Mouse (Mus musculus): ENCODE measurements around the gene Ugt1a10.

The Ugt1a10 gene

GRCm38 (mm10) chr1:88253106-88253505, 197.9 kb downstream of the Ugt1a10 start:
- intact Hi-C loops (cut with DNase I), result no loop called here

GRCm38 (mm10) chr1:88253540-88253939, 198.4 kb downstream of the Ugt1a10 start:
- intact Hi-C loops (cut with DNase I), result no loop called here

- intact Hi-C loops (cut with DNase I), result no loop called here
Observed at GRCm38 (mm10) chr1:88254793-88255465, 199.7 kb downstream of the Ugt1a10 start.

GRCm38 (mm10) chr1:88255466-88255857, 200.3 kb downstream of the Ugt1a10 start:
- intact Hi-C loops (cut with DNase I), result no loop called here

GRCm38 (mm10) chr1:88255989-88256754, 201.0 kb downstream of the Ugt1a10 start:
- intact Hi-C loops (cut with DNase I), result no loop called here

GRCm38 (mm10) chr1:88256886-88257663, 201.9 kb downstream of the Ugt1a10 start:
- intact Hi-C loops (cut with DNase I), result no loop called here

- intact Hi-C loops (cut with DNase I), result no loop called here
Observed at GRCm38 (mm10) chr1:88257681-88258080, 202.5 kb downstream of the Ugt1a10 start.

- intact Hi-C loops (cut with DNase I), result no loop called here
Observed at GRCm38 (mm10) chr1:88258361-88258760, 203.2 kb downstream of the Ugt1a10 start.

GRCm38 (mm10) chr1:88258881-88259642, 203.9 kb downstream of the Ugt1a10 start:
- intact Hi-C loops (cut with DNase I), result no loop called here

- intact Hi-C loops (cut with DNase I), result no loop called here
Observed at GRCm38 (mm10) chr1:88259643-88260024, 204.4 kb downstream of the Ugt1a10 start.

GRCm38 (mm10) chr1:88260114-88260513, 204.9 kb downstream of the Ugt1a10 start:
- intact Hi-C loops (cut with DNase I), result no loop called here

GRCm38 (mm10) chr1:88260604-88261377, 205.6 kb downstream of the Ugt1a10 start:
- intact Hi-C loops (cut with DNase I), result no loop called here

- intact Hi-C loops (cut with DNase I), result no loop called here
Observed at GRCm38 (mm10) chr1:88261706-88262105, 206.5 kb downstream of the Ugt1a10 start.

- intact Hi-C loops (cut with DNase I), result no loop called here
Observed at GRCm38 (mm10) chr1:88262255-88262654, 207.1 kb downstream of the Ugt1a10 start.

- intact Hi-C loops (cut with DNase I), result no loop called here
Observed at GRCm38 (mm10) chr1:88262961-88263360, 207.8 kb downstream of the Ugt1a10 start.

GRCm38 (mm10) chr1:88263778-88264177, 208.6 kb downstream of the Ugt1a10 start:
- intact Hi-C loops (cut with DNase I), result no loop called here

GRCm38 (mm10) chr1:88264237-88264868, 209.2 kb downstream of the Ugt1a10 start:
- intact Hi-C loops (cut with DNase I), result no loop called here

GRCm38 (mm10) chr1:88264869-88265240, 209.7 kb downstream of the Ugt1a10 start:
- intact Hi-C loops (cut with DNase I), result no loop called here

GRCm38 (mm10) chr1:88266123-88266522, 210.9 kb downstream of the Ugt1a10 start:
- intact Hi-C loops (cut with DNase I), result no loop called here

- intact Hi-C loops (cut with DNase I), result no loop called here
Observed at GRCm38 (mm10) chr1:88267489-88267888, 212.3 kb downstream of the Ugt1a10 start.
